Mouse (Mus musculus) brain, embryonic 14.5 days (tissue): ENCODE results near the gene Yipf3.

Experiments used
- CTCF ChIP-seq: fragments of 200-500 bp; IDR thresholded peaks from 2 replicates; pipeline ENCODE4 v1.5.1; 2012; ENCODE audit warnings: inconsistent platforms, mild to moderate bottlenecking, moderate library complexity, borderline replicate concordance; ENCODE audit not compliant: insufficient read depth, insufficient read length; ENCODE audit errors: extremely low read depth
- POLR2A ChIP-seq: fragments of 200-500 bp; IDR thresholded peaks from 2 replicates; pipeline ENCODE4 v1.6.1; 2012; ENCODE audit warnings: mild to moderate bottlenecking, inconsistent platforms, borderline replicate concordance; ENCODE audit not compliant: poor library complexity, insufficient read depth, insufficient read length, severe bottlenecking; ENCODE audit errors: extremely low read depth

- TF ChIP-seq CTCF (no peak), POLR2A (no peak)
Observed at GRCm38 (mm10) chr17:46262201-46262694, 14.4 kb downstream of the Yipf3 start.
